Mouse (Mus musculus) ES-E14 (cell line): ENCODE results near the gene Sdsl.

Source experiments
- CHD2 ChIP-seq: IDR thresholded peaks from 2 replicates; pipeline ENCODE4 v1.6.1; 2014; ENCODE audit warnings: mild to moderate bottlenecking, low read depth, low read length, inconsistent platforms
- HCFC1 ChIP-seq: IDR thresholded peaks from 2 replicates; pipeline ENCODE4 v1.6.1; 2012; ENCODE audit warnings: low read length, inconsistent platforms, borderline replicate concordance; ENCODE audit not compliant: insufficient read depth

DNA sequence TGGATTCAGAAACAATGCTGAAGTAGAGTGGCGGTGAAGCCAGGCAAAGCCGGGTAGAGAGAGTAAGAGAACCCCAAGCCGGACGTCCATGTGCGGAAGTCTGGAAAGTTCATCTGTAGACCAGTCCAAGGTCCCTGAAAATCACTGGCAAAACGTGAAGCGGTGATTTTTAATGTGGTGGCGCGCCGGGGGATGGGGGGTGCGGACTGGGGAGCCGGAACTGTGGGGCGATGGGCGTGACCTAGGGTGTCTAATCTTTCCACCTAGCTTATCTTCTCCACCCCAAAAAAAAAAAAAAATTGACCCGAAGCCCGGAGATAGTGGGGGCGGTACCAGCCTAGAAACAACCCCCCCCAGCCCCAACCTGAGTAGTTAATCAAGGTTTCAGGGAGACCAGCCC is 35.1 kb downstream of the Sdsl start:
- TF ChIP-seq HCFC1 (no peak), CHD2 (no peak)
